Comparison of ENCODE assay signal across 14 mouse cellular contexts in the genomic region with DNA sequence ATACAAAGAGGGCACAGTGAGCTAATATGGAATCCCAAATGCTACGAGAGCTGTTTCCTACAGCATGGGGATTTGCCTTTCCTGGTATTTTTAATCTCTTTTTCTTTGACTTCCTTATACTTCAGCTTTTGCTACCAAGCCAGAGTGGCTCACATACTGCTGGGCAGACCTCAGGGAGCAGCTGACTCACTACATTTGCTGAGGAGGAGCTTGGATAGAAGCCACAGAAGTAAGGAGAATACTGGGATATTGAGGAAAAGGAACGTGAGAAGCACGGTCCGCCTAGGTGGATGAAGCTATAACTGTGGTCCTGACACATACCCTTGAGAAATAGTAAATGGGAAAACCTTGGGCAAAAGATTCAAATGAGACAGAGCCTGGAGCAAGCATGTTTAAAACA.
A peak's percentile ranks its signal among the peaks of the same experiment; 100 is the strongest.
DNase-seq lines count a peak whose midpoint lies in the region.
"Had no signal": no experiment of that assay in that cellular context is flagged by ENCODE, and none has a peak within 500 bp of the region (broad histone marks: within the 10 kb centered on the region; RNA-seq: fewer than 3 reads in every experiment).

No protein-coding gene starts in this region.

- peak; percentile 2 for DNase-seq in right cerebral cortex, adult 18-20 months
- no peak for DNase-seq in right cerebral cortex, postnatal 14 days
- peak; percentile 42 to 55 for DNase-seq in cerebellum, adult 18-20 months
- peak; percentile 56 for DNase-seq in cerebellum, adult 9-11 months
- peak; percentile 21 to 45 for DNase-seq in cerebellum, postnatal 36 days
- DNase-seq in testis, postnatal 14 days (ENCODE audit: low spot score) = no peak
- DNase-seq in urinary bladder, postnatal 10 days (ENCODE audit: low spot score) = no peak
- DNase-seq in heart, postnatal 36 days = no peak
- DNase-seq: adrenal gland, adult 2 months; adrenal gland, postnatal 25 days; embryo, embryonic 11 days; gastrocnemius, postnatal 36 days; heart, adult 18-20 months; kidney, adult 11 months had no signal

- intact Hi-C loops in heart, postnatal 36 days (cut with DNase I) = loop anchor here (1.0 kb wide), 1 partner anchor 28 kb away; no protein-coding TSS in a partner anchor

Comparison
In these comparisons a context has a peak if more than half of its experiments do, and no peak if none do; other contexts are left out.
1. DNase-seq: peak in right cerebral cortex, adult 18-20 months (single experiment), cerebellum, adult 18-20 months (2 of 2), cerebellum, adult 9-11 months (single experiment) and cerebellum, postnatal 36 days (2 of 2); none in right cerebral cortex, postnatal 14 days (single experiment), testis, postnatal 14 days (single experiment), urinary bladder, postnatal 10 days (single experiment) and heart, postnatal 36 days (0 of 2).